Mouse (Mus musculus) ovary, postnatal 10 days (tissue): ENCODE measurements around the gene Abcg5.

Source experiments
- DNase-seq: peaks from one replicate; pipeline ENCODE4 v3.0.0; 2022; ENCODE audit warnings: low spot score

Gene Abcg5

DNA sequence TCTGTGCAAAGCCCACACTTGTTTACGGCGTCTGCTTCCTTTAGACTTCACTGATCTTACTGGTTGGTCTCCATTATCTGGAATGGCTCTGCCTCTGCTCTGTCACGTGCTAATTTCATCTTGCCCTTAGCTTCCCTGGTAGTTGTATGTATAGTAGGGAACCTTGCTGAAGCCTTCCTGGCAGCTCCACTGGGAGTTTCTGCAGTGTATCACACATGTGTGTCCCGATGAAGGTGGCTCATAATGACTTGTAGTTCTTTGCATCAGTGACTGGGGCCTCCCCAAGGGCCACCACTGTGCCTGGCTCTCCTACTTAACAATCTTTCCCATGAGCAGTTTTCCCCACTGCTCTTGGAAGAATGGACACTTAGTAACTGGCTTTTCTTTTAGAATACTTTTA, 74.2 kb downstream of the Abcg5 start:
- DNase-seq: no peak
